Mouse (Mus musculus) MEL (cell line): ENCODE data around the gene 9430097D07Rik.

Experiments
- BHLHE40 ChIP-seq: IDR thresholded peaks from 2 replicates; pipeline ENCODE4 v1.6.1; 2012; ENCODE audit warnings: low read depth, mild to moderate bottlenecking, inconsistent platforms, low read length, improper control_type of control experiment, borderline replicate concordance
- CTCF ChIP-seq, 3 experiments: IDR thresholded peaks in 2 of 3; conservative IDR thresholded peaks in 1 of 3; 2 replicates each; pipeline ENCODE4 v1.5.1; 2011 to 2012; ENCODE audit warnings: low read length in 3 of 3, low read depth in 2 of 3, mild to moderate bottlenecking in 2 of 3, improper control_type of control experiment in 1 of 3, inconsistent platforms in 1 of 3, mixed read lengths in 1 of 3, moderate library complexity in 1 of 3; ENCODE audit not compliant: control insufficient read depth in 1 of 3, insufficient read depth in 1 of 3, poor library complexity in 1 of 3, severe bottlenecking in 1 of 3
- EP300 ChIP-seq, 2 experiments: IDR thresholded peaks; 2 replicates each; pipeline ENCODE4 v1.6.1; 2011; ENCODE audit warnings: improper control_type of control experiment in 2 of 2, low read length in 2 of 2, low read depth in 1 of 2, mild to moderate bottlenecking in 1 of 2
- ETS1 ChIP-seq: IDR thresholded peaks from 2 replicates; pipeline ENCODE4 v1.6.1; 2012; ENCODE audit warnings: low read depth, mild to moderate bottlenecking, inconsistent platforms, low read length, improper control_type of control experiment, moderate library complexity
- GATA1 ChIP-seq: IDR thresholded peaks from 2 replicates; pipeline ENCODE4 v1.6.1; 2011; ENCODE audit warnings: low read depth, low read length, improper control_type of control experiment
- HCFC1 ChIP-seq: IDR thresholded peaks from 2 replicates; pipeline ENCODE4 v1.6.1; 2012; ENCODE audit warnings: low read depth, mild to moderate bottlenecking, inconsistent platforms, low read length, improper control_type of control experiment, moderate library complexity
- JUND ChIP-seq: IDR thresholded peaks from 2 replicates; pipeline ENCODE4 v1.6.1; 2011; ENCODE audit warnings: low read depth, mild to moderate bottlenecking, improper control_type of control experiment, low read length
- MAX ChIP-seq: IDR thresholded peaks from 2 replicates; pipeline ENCODE4 v1.6.1; 2011; ENCODE audit warnings: low read length, improper control_type of control experiment
- MYC ChIP-seq: IDR thresholded peaks from 2 replicates; pipeline ENCODE4 v1.6.1; 2011; ENCODE audit warnings: low read depth, mild to moderate bottlenecking, low read length, improper control_type of control experiment, moderate library complexity
- POLR2A ChIP-seq, 2 experiments: IDR thresholded peaks; 2 replicates each; pipeline ENCODE4 v1.6.1; 2011 to 2012; ENCODE audit warnings: low read length in 2 of 2, mild to moderate bottlenecking in 2 of 2, control low read depth in 1 of 2, improper control_type of control experiment in 1 of 2, low read depth in 1 of 2, moderate library complexity in 1 of 2; ENCODE audit not compliant: control insufficient read depth in 1 of 2, insufficient read depth in 1 of 2, poor library complexity in 1 of 2
- POLR2AphosphoS2 ChIP-seq: IDR thresholded peaks from 2 replicates; pipeline ENCODE4 v1.6.1; 2011; ENCODE audit warnings: low read length, improper control_type of control experiment
- TBP ChIP-seq: IDR thresholded peaks from 2 replicates; pipeline ENCODE4 v1.8.0; 2011; ENCODE audit warnings: low read depth, low read length, improper control_type of control experiment

DNA sequence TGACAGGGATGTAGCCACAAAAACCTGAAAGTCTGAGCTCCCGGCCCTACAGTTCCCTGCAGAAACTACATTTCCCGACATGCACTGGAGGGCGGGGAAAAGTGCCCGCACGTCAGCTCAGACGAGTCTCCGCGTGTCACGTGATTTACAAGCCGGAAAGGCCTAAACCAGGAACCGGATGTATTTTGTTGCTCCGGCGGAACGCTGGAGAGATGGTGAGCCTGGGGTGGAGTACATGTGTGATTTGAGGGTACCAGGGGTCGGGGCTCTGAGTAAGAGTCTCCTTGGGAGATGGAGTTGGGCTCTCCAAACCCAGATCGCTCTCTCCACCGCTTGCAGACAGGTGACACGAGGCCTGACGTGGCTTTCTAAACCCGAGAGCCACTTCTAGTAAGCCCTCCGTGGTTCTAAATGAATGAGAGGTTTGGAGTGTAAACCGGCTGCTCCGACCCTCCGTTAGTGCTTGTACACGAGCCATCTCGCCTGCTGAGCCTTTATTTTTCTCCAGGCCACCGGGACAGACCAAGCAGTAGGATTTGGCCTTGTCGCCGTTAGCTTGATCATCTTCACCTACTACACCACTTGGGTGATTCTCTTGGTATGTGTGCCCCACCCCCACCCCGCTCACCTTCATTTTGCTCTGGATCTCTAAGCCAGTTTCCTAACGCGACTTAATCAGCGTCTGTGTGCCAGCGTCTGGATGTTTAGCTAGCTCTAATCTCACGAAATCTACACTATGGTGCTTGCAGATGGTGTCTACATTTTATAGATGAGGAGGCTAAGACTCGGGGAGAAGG is 4.6 kb downstream of the 9430097D07Rik start, which contains the start of gene Dpm2:
- TF ChIP-seq MAX (peak; percentile 91), EP300 (IDR thresholded peaks at IDR 0.05; ENCODE audit: low read depth in 1 of 2, low read length in 2 of 2) (no peak), MYC (peak; percentile 69; the same call in 1 of the 2 replicates), POLR2AphosphoS2 (peak; percentile 95), GATA1 (no peak), ETS1 (peak; percentile 15; the same call in 1 of the 2 replicates), POLR2A (IDR thresholded peaks at IDR 0.05; ENCODE audit: control insufficient read depth in 1 of 2, insufficient read depth in 1 of 2, low read depth in 1 of 2, low read length in 2 of 2, poor library complexity in 1 of 2) (peak; percentile 92 to 96), CTCF (IDR thresholded peaks at IDR 0.05 in 2 of 3, conservative IDR thresholded peaks at IDR 0.05 in 1 of 3; ENCODE audit: control insufficient read depth in 1 of 3, insufficient read depth in 1 of 3, low read depth in 2 of 3, low read length in 3 of 3, poor library complexity in 1 of 3, severe bottlenecking in 1 of 3) (no peak), JUND (no peak), TBP (peak; percentile 77), HCFC1 (peak; percentile 100), BHLHE40 (peak; percentile 68)
